Mouse (Mus musculus): Measurements from ENCODE around the gene Selenon. TPM values are rescaled to one million over a fixed set of nuclear protein-coding genes. Genes with fewer than 3 reads are reported as not detected.

Selenon gene
- polyA plus RNA-seq, 1 experiment from 2014 or later: 5.4 TPM

DNA sequence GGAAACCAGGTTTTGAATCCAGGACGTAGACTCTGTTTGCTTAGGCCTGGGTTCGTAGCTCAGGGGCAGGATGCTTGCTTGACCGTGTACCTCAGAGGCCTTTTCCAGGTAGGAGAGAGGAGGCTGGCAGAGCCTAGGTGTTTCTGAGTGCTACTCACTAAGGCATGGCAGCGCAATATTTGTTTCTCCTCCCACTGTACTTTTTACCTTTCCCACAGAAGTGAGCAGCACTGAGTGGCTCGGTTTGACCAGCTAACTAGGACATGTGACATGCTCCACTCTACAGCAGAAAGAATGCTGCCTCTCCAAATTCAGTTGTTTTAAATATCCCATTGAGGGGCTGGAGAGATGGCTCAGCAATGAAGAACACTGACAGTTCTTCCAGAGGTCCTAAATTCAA is 63.8 kb downstream of the Selenon start:
- no peaks in the 10 kb centered on the region for H3K4me1 ChIP-seq (ENCODE audit: control insufficient read depth, insufficient read depth, low read length)
- no peak overlapping the region for H3K4me2 ChIP-seq (ENCODE audit: low read depth, low read length)
- H3K27ac ChIP-seq (ENCODE audit: low read length): no peak overlapping the region
- ATAC-seq (replicated peaks; ENCODE audit: extremely low read depth, insufficient read depth, low FRiP score): no peak
- H3K27me3 ChIP-seq (ENCODE audit: control insufficient read depth, insufficient read depth, low read length): no peaks in the 10 kb centered on the region
- H3K9ac ChIP-seq (ENCODE audit: low read length): no peak overlapping the region
- 81% methylated on average over 5 of the region's 5 CpGs for WGBS
- H3K36me3 ChIP-seq (ENCODE audit: control insufficient read depth, insufficient read depth): no peaks in the 10 kb centered on the region
- no peak overlapping the region for H3K4me3 ChIP-seq (ENCODE audit: low read length)
- no peaks in the 10 kb centered on the region for H3K9me3 ChIP-seq (replicated peaks; ENCODE audit: control insufficient read depth, low read length)

Small RNA genes lying within 50 kb of the gene (microRNA-seq; reads per million reads assigned to microRNA genes)
- gene Mir6403: not detected

Other genes starting within 250 kb of the Selenon start
- 175 and 177 TPM in 2 replicates for gene Trim63, start 237.0 kb downstream of the Selenon start, polyA plus RNA-seq (2015; fragmentation: Nextera tagmentation; extraction: Ambion mirVana)
- gene Slc30a2, start 209.0 kb downstream of the Selenon start, polyA plus RNA-seq (2015; fragmentation: Nextera tagmentation; extraction: Ambion mirVana): 0.21 and 0.42 TPM in 2 replicates
- 2.6 and 2.8 TPM in 2 replicates for gene Extl1, start 168.3 kb downstream of the Selenon start, polyA plus RNA-seq (2015; fragmentation: Nextera tagmentation; extraction: Ambion mirVana)
- gene Pafah2, start 155.8 kb downstream of the Selenon start, polyA plus RNA-seq (2015; fragmentation: Nextera tagmentation; extraction: Ambion mirVana): 9.6 and 10.5 TPM in 2 replicates
- 936 and 979 TPM in 2 replicates for gene Stmn1, start 83.8 kb downstream of the Selenon start, polyA plus RNA-seq (2015; fragmentation: Nextera tagmentation; extraction: Ambion mirVana)
- 12.4 and 13.2 TPM in 2 replicates for gene Paqr7, start 55.5 kb downstream of the Selenon start, polyA plus RNA-seq (2015; fragmentation: Nextera tagmentation; extraction: Ambion mirVana)
- gene Aunip, start 41.2 kb downstream of the Selenon start, polyA plus RNA-seq (2015; fragmentation: Nextera tagmentation; extraction: Ambion mirVana): 8.1 and 10.0 TPM in 2 replicates
- 165 and 167 TPM in 2 replicates for gene Mtfr1l, start 16.8 kb downstream of the Selenon start, polyA plus RNA-seq (2015; fragmentation: Nextera tagmentation; extraction: Ambion mirVana)
- 4.4 and 5.1 TPM in 2 replicates for gene Man1c1, start 152.1 kb upstream of the Selenon start, polyA plus RNA-seq (2015; fragmentation: Nextera tagmentation; extraction: Ambion mirVana)
- gene Ldlrap1, start 215.9 kb upstream of the Selenon start, polyA plus RNA-seq (2015; fragmentation: Nextera tagmentation; extraction: Ambion mirVana): 14.7 and 15.8 TPM in 2 replicates